Mouse (Mus musculus): ENCODE measurements around the gene Trim50. TPM values are rescaled to one million over a fixed set of nuclear protein-coding genes. Genes with fewer than 3 reads are reported as not detected.

Gene Trim50
- polyA plus RNA-seq, 1 experiment = 0.08 TPM

DNA sequence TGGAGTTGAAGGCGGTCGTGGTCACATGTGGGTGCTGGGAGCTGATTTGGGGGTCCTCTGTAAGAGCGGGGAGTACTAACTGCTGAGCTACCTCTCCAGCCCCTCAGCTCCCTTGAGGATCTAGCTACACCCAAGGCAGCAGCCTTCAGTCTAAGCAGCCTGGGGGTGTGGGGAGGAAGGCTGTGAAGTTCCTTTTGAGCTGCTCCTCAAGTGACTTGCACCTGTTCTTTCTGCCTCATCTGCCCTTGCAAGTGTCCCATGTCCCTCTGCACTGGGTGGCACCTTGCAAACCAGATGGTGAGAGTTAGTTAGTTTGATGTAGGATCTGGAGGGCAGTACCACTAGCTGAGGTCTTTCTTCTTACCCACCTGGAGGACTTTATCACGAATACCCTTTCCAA lies 55.0 kb downstream of the Trim50 start:
- WGBS = 79% methylated on average over 4 of the region's 4 CpGs
- H3K27me3 ChIP-seq (ENCODE audit: control insufficient read depth, insufficient read depth, low read length) = no peaks in the 10 kb centered on the region
- H3K4me1 ChIP-seq (ENCODE audit: control insufficient read depth, insufficient read depth, low read length) = no peaks in the 10 kb centered on the region
- no peak overlapping the region for H3K27ac ChIP-seq (ENCODE audit: insufficient read depth, low read length)
- DNase-seq = no peak
- TF ChIP-seq POLR2A (IDR thresholded peaks at IDR 0.05; ENCODE audit: borderline replicate concordance, insufficient read depth, low read length) (no peak), CTCF (IDR thresholded peaks at IDR 0.05; ENCODE audit: borderline replicate concordance, insufficient read depth, low read depth, low read length) (no peak)
- H3K4me3 ChIP-seq (replicated peaks; ENCODE audit: insufficient read depth, low read depth, low read length) = no peak overlapping the region

DNA sequence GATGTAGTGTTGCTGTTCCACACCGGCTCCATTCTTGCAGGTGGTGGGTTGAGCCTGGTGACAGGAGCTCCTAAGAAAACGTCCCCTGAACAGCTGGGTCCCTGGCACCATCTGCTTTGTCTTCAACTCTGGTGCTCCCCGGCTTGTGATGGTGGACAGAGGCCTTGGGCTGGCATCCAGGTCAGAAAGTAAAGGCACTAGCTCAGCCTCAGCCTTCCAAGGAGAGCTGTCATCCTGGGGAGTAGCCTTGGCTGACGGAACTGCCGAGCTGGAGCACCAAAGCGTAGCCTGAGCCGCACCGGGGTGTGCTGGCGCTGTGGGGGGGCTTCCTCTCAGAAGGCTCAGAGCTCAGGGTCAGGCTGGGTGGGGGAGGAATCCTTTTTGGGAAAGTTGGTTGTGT lies 57.2 kb downstream of the Trim50 start:
- Histone ChIP-seq H3K27me3 (ENCODE audit: control insufficient read depth, insufficient read depth, low read length) (no peaks in the 10 kb centered on the region), H3K4me3 (replicated peaks; ENCODE audit: insufficient read depth, low read depth, low read length) (no peak overlapping the region), H3K27ac (ENCODE audit: insufficient read depth, low read length) (no peak overlapping the region), H3K4me1 (ENCODE audit: control insufficient read depth, insufficient read depth, low read length) (no peaks in the 10 kb centered on the region)
- no peak for TF ChIP-seq POLR2A (IDR thresholded peaks at IDR 0.05; ENCODE audit: borderline replicate concordance, insufficient read depth, low read length)
- TF ChIP-seq CTCF (IDR thresholded peaks at IDR 0.05; ENCODE audit: borderline replicate concordance, insufficient read depth, low read depth, low read length) = no peak
- no peak for DNase-seq
- WGBS = 30% methylated on average over 9 of the region's 9 CpGs

Other genes with a start within 250 kb of the Trim50 start
- gene Tbl2, start 203.6 kb upstream of the Trim50 start, polyA plus RNA-seq (2012; rRNA removed) = 17.6 and 18.5 TPM in 2 replicates
- 64.4 TPM in 2 replicates for gene Bcl7b, start 185.0 kb upstream of the Trim50 start, polyA plus RNA-seq (2012; rRNA removed)
- gene Baz1b, start 166.0 kb upstream of the Trim50 start, polyA plus RNA-seq (2012; rRNA removed) = 75.3 and 77.4 TPM in 2 replicates
- 8.5 and 10.1 TPM in 2 replicates for gene Fzd9, start 102.1 kb upstream of the Trim50 start, polyA plus RNA-seq (2012; rRNA removed)
- gene Fkbp6, start 3.3 kb upstream of the Trim50 start, polyA plus RNA-seq (2012; rRNA removed) = not detected in 2 replicates
- gene Nsun5, start 16.7 kb downstream of the Trim50 start, polyA plus RNA-seq (2012; rRNA removed) = 41.8 and 45.6 TPM in 2 replicates
- 31.2 and 31.8 TPM in 2 replicates for gene Pom121, start 41.3 kb downstream of the Trim50 start, polyA plus RNA-seq (2012; rRNA removed)
- gene Hip1, start 191.8 kb downstream of the Trim50 start, polyA plus RNA-seq (2012; rRNA removed) = 32.3 and 35.2 TPM in 2 replicates
- gene Ccl26, start 210.3 kb downstream of the Trim50 start, polyA plus RNA-seq (2012; rRNA removed) = not detected in 2 replicates
- 0.23 and 0.32 TPM in 2 replicates for gene Ccl24, start 219.8 kb downstream of the Trim50 start, polyA plus RNA-seq (2012; rRNA removed)

Measured in cerebellum, adult 2 months (tissue).